Mouse (Mus musculus): ENCODE results near the gene Sh3bp1.

The Sh3bp1 gene

DNA sequence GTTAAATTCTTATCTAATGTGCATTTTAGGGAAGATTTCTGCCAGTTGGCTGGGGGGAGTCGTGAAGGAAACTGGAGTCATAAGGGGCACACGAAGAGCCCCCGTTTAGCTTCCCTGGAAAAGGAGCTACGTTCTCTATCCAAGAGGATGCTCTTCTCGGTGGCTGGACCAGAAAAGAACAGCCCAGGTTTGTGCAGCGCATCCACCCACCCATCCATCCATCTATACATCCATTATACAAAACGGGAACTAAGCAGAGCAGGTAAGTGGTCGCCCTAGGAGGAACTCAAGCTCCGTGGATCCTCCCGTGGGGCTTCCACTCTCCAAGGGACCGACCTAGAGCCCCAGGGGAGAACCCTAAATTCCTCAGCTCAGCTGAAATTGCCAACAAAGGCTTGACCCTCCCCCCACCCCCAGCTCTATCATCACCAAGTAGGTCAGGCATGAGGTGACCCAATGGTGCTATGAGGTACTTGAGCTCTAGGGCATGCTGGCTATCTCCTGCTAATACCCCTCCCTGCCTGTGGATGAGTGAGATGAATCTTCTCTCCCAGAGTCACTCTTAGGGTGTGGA lies 48.7 kb downstream of the Sh3bp1 start:
- no peak for DNase-seq

DNA sequence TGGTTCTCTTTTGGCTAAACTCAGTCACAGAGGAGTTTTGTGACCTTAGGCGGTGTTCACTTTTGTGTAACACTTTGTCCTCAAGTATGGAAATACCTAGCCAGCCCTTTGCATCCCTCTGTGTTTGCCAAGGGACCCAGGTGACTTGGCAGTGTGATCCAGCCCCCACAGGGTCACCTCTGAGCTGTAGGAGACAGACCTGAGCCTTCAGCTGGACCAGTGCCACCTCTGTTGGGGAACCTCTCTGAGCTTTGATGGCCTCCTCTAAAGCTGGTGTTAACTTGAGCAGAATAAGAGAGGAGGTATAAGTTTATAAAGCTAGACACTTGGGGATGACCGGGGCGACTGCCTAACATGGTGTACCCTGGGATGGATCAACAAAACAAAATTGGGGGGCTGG lies 49.3 kb downstream of the Sh3bp1 start:
- no peak for DNase-seq

DNA sequence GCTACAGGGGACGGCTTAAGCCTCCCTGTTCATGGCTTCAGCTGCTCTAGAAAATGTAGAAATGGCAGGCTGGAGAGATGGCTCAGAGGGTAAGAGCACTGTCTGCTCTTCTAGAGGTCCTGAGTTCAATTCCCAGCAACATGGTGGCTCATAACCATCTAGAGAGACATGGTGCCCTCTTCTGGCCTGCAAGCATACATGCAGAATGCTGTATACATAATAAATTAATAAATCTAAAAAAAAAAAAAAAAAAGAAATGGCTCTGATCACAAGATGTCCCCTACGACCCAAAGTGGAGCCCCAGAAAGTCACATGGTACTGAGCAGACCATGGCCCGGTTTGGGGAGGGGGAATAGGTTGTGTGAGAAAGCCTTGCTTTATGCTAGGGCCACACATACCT lies 56.1 kb downstream of the Sh3bp1 start:
- DNase-seq = no peak

DNA sequence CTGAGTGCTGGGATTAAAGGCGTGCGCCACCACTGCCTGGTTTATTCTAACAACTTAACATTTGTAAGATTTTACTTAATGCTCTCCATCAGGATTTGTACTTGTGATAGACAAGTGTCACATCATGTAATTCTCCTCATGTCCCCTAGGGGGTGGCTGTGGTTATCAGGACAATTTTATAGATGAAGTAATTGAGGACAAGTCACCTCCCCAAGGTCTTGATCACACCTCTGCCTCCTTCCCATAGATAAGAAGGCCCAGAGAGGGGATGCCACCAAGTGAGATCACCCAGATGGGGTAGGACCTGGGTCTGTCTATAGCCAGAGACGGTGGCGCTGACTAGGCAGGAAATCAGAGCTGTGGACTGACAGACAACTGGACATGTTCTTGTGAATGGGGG lies 56.8 kb downstream of the Sh3bp1 start:
- no peak for DNase-seq

DNA sequence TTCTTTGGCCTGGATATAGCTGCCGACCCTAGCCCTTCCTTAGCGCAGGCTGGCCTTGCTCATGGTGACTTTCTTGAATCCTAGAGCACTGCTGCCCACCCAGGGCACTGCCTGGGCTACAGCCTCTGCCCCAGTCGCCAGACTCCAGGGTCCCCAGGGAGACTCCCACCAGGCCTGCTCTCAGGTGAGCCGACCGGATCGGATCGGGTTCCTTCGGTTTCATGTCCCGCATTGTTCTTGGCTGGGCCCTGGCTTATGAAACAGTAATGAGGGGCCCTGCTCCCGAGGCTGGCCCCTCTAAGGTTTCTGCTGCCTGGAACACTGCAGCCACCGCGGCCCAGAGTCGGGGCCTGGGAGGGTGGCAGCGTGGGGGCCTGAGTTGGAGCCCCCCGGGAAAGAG lies 57.5 kb downstream of the Sh3bp1 start:
- no peak for DNase-seq

DNA sequence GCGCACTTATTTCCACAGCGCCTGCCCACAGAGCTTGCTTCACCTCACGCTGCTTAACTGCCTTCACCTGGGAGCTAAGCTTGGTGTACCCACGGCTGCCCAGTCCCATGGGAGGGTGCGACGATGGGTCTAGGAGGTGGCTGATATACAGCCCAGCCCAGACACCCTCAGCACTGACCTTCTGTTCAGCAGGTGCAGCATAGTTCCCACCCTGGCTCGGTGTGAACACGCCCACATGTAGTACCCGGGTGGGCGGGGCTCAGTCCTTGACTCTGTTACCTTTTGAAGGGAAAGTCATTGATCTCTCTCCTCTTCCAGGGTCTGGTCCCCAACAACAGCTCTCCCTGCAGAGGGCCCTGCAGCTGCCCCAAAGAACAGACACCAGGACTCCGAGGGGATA lies 60.0 kb downstream of the Sh3bp1 start:
- DNase-seq = no peak

DNA sequence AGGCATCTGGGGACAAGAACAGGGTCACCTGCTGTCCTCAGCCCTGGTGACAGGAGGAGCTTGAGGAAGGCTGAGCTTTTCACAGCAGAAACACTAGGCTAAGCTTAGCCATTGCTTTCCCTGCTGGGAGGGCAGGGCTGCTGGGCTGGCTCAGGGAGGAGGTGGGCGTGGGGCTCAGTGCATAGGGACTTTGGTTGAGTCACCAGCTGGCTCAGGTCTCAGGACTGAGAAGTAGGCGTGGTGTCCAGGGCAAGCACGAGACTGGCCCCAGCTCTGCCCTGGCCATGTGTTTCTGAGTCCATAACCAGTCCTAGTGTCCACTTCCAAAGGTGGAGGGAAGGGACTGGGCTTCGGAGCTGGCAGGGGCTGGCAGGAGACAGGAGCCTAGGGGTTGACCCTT lies 60.5 kb downstream of the Sh3bp1 start:
- DNase-seq = peak; percentile 61 to 64

Data from lung, adult 18-20 months (tissue).